Mouse (Mus musculus) limb, embryonic 11.5 days (tissue): ENCODE data around the gene Cnpy3. TPM values are rescaled to one million over a fixed set of nuclear protein-coding genes. Genes with fewer than 3 reads are reported as not detected.

ENCODE experiments used
- ATAC-seq: fragments of 200-750 bp; cut with Nextera tagmentation; 2 replicates; pipeline ENCODE4 v1.8.0; 2017; ENCODE audit warnings: low read depth; ENCODE audit not compliant: insufficient number of reproducible peaks, low FRiP score, low TSS enrichment
- DNase-seq: peaks from one replicate; pipeline ENCODE4 v3.0.0-alpha.2; 2015; ENCODE audit warnings: low spot score
- H3K27ac ChIP-seq: fragments of 300-500 bp; sonication (generic); replicated peaks from 2 replicates; pipeline ENCODE4 v1.5.1; 2014; ENCODE audit warnings: low read depth, mild to moderate bottlenecking, low read length
- H3K27me3 ChIP-seq: fragments of 300-500 bp; sonication (generic); 2 replicates; pipeline ENCODE4 v1.6.1; 2014; ENCODE audit warnings: mild to moderate bottlenecking, low read length, mixed read lengths; ENCODE audit not compliant: control insufficient read depth, insufficient read depth
- H3K36me3 ChIP-seq: fragments of 300-500 bp; sonication (generic); 2 replicates; pipeline ENCODE4 v1.6.1; 2014; ENCODE audit warnings: mild to moderate bottlenecking, low read length, moderate library complexity, mixed read lengths; ENCODE audit not compliant: control insufficient read depth, insufficient read depth
- H3K4me1 ChIP-seq: fragments of 300-500 bp; sonication (generic); 2 replicates; pipeline ENCODE4 v1.6.1; 2014; ENCODE audit warnings: low read length, mixed read lengths; ENCODE audit not compliant: control insufficient read depth, insufficient read depth
- H3K4me2 ChIP-seq: fragments of 300-500 bp; sonication (generic); 2 replicates; pipeline ENCODE4 v1.6.1; 2014; ENCODE audit warnings: low read depth, mild to moderate bottlenecking, moderate library complexity; ENCODE audit not compliant: severe bottlenecking
- H3K4me3 ChIP-seq: fragments of 300-500 bp; sonication (generic); 2 replicates; pipeline ENCODE4 v1.5.1; 2014; ENCODE audit warnings: low read depth, low read length
- H3K9ac ChIP-seq: fragments of 300-500 bp; sonication (generic); 2 replicates; pipeline ENCODE4 v1.6.1; 2014; ENCODE audit warnings: mild to moderate bottlenecking, low read length
- H3K9me3 ChIP-seq: fragments of 300-500 bp; sonication (generic); 2 replicates; pipeline ENCODE4 v1.6.1; 2016; ENCODE audit warnings: low read length; ENCODE audit not compliant: control insufficient read depth
- WGBS: fragments of 180-500 bp; shearing (Covaris S2); extraction: QIAGEN DNeasy Blood & Tissue Kit; methylation state at CpG from one replicate; pipeline ENCODE4 v1.1.7; 2014; 5-methylcytosine and 5-hydroxymethylcytosine counted together
- polyA plus RNA-seq: library from polyadenylated mRNA; unstranded; fragments of >200 nt; fragmentation: Nextera tagmentation; extraction: Ambion mirVana; gene quantifications from 2 replicates; pipeline ENCODE4 v1.2.1, GENCODE M21; 2014

Gene Cnpy3
- polyA plus RNA-seq, 1 experiment from 2014 or later: 49.1 TPM

DNA sequence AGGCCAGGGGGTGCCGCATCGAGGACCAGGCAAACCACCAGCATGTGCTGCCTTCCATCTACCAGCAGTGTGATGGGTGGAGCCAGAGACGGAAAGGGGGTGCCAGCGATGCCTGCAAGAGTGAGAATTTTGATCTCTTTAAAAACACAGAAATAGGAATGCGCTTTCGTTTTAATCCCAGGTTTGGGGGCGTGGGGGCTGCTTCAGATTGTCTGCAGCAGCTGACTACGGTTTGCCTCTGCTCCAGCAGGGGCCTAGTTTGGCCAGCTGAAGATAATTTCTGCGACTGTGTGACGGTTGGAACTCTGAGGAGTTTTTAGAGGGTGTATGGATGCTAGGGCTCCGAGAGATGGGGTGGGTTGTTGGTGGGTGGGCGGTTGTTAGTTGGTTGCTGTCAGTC lies 6.7 kb upstream of the Cnpy3 start:
- H3K9me3 ChIP-seq: no peaks in the 10 kb centered on the region
- DNase-seq (no peak), ATAC-seq (no peak)
- no peak overlapping the region for H3K27ac ChIP-seq
- no peak overlapping the region for H3K9ac ChIP-seq
- no peak overlapping the region for H3K4me3 ChIP-seq
- H3K4me2 ChIP-seq: no peak overlapping the region
- no peaks in the 10 kb centered on the region for H3K4me1 ChIP-seq
- WGBS: 84% methylated on average over 12 of the region's 12 CpGs
- H3K36me3 ChIP-seq: no peaks in the 10 kb centered on the region
- H3K27me3 ChIP-seq: no peaks in the 10 kb centered on the region

DNA sequence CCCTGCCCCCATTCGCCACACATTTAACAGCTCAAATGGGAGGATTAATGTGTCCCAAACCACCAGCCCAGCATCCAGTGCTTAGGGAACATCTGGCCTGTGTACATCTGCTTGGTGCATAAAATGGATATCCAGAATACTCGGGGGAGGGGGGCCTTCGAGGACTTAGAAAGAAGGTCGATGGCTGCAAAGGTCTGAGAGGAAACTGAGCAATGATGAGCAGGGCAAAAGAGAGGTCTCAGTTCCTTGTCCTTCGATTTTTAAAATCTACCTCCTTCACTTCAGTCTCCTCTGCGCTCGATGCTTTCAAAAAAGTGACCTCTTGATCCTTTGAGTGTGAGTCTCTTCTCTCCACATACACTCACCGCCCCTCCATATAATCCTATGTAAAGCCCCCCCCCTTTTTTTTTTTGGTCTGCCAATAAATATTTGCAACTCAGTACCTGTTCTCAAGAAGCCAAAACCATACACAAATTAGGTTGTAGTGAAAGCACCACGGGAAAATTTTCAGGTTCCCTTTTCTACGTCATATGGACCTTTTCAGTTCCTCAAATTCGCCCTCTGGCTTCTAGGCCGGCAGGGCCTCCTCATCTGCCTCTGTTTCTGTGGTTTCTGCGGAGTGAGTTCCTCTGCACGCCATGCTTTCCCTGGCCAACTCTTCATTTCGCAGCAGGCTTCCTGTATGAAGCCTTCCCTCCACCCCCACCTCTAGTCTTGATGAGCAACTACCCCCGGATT lies 789 bp downstream of the Cnpy3 start:
- WGBS: 28% methylated on average over 16 of the region's 16 CpGs
- H3K36me3 ChIP-seq: no peaks in the 10 kb centered on the region; the same call in 1 of the 2 replicates
- H3K4me3 ChIP-seq: peak overlapping the region; percentile 55
- ATAC-seq: no peak
- H3K27ac ChIP-seq: peak overlapping the region; percentile 44
- DNase-seq: no peak
- H3K4me2 ChIP-seq: peak overlapping the region; percentile 68
- H3K27me3 ChIP-seq: no peaks in the 10 kb centered on the region
- no peaks in the 10 kb centered on the region; the same call in 1 of the 2 replicates for H3K9me3 ChIP-seq
- peak overlapping the region; percentile 67 for H3K9ac ChIP-seq
- peaks cover 4% of the 10 kb centered on the region for H3K4me1 ChIP-seq

DNA sequence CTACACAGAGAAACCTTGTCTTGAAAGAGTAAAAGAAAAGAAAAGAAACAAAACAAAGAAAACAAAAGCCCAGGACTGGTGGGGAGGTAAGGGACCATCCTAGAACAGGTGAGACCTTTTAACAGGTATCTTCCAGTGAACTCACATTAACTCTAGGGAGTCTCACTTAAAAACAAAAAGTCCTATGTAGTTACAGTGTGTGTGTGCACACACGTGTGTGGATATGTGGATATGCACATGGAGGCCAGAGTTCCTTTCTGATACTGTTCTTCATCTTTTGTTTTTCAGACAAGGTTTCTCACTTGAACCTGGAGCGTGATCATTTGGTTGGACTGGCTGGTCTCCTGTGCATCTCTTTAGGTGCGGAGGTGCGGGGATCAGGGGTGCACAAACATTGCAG lies 1.4 kb downstream of the Cnpy3 start:
- Histone ChIP-seq H3K4me2 (peak overlapping the region; percentile 68), H3K27ac (no peak overlapping the region), H3K4me3 (no peak overlapping the region), H3K4me1 (peaks cover 4% of the 10 kb centered on the region), H3K9me3 (no peaks in the 10 kb centered on the region; the same call in 1 of the 2 replicates), H3K27me3 (no peaks in the 10 kb centered on the region), H3K9ac (no peak overlapping the region; the same call in 1 of the 2 replicates), H3K36me3 (peaks cover under 1% of the 10 kb centered on the region; the same call in 1 of the 2 replicates)
- ATAC-seq: no peak
- WGBS: 96% methylated on average over 4 of the region's 4 CpGs
- DNase-seq: no peak

DNA sequence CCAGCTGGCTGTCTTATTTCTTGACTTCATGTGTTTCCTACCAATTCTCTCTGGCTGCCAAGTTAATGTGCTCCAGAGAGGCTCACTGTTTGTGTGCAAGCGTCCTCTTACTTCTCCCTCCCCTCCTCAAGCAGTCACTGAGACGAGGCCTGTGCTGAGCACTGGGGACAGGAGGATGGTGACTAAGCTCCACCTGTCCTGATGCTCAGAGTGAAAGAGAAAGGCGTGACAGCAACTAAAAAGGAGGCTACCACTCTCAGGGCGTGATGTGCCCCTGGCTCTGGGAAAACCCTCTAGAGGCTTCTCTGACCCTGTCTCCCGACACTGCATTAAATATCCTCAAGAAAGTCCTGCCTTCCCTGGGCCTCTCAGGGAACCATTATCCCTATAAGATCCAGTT lies 2.7 kb downstream of the Cnpy3 start:
- Histone ChIP-seq H3K27ac (no peak overlapping the region), H3K4me3 (no peak overlapping the region), H3K4me1 (peaks cover 4% of the 10 kb centered on the region), H3K9ac (no peak overlapping the region), H3K4me2 (no peak overlapping the region), H3K27me3 (no peaks in the 10 kb centered on the region), H3K36me3 (peaks cover 2% of the 10 kb centered on the region; the same call in 1 of the 2 replicates), H3K9me3 (no peaks in the 10 kb centered on the region; the same call in 1 of the 2 replicates)
- no peak for DNase-seq
- WGBS: 91% methylated on average over 5 of the region's 5 CpGs
- ATAC-seq: no peak

DNA sequence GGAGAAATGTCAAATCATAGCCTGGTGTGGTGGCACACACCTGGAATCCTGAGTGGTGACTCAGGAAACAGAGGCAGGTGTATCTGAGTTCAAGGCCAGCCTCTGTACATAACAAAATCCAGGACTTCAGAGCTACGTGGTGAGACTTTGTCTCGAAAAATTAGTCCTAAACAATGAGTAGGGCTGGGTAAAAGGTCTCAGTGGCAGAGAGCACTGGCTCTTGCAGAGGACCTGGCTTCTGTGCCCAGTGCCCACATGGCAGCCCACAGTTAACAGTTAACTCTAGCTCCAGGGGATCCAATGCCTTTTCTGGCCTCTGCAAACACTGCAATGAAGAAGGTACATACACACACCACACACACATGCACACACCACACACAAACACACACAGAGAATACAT lies 4.2 kb downstream of the Cnpy3 start:
- no peak for DNase-seq
- Histone ChIP-seq H3K4me1 (peaks cover 4% of the 10 kb centered on the region), H3K9ac (no peak overlapping the region), H3K4me3 (no peak overlapping the region), H3K9me3 (no peaks in the 10 kb centered on the region; the same call in 1 of the 2 replicates), H3K27me3 (no peaks in the 10 kb centered on the region), H3K36me3 (peaks cover 2% of the 10 kb centered on the region; the same call in 1 of the 2 replicates), H3K27ac (no peak overlapping the region), H3K4me2 (no peak overlapping the region)
- 93% methylated on average over 2 of the region's 2 CpGs for WGBS
- no peak for ATAC-seq

DNA sequence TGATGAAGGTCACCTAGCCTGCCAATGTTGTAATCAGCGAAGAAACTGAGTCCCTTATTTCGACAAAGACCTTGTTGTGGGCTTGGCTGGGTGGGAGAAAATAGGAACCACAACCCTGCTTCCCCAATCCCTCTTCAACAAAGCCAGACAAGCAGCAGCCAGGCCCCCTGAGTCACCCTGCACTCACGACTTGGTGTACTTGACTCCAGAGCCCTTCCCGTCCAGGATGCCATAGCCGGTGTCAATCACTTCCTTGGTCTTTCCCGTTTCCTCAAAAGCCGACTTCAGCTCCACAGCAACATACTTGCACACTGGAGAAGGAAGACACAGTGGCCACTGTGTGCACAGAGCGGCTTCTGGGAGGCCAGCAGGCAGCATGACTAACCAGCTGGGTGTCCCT lies 4.8 kb downstream of the Cnpy3 start:
- no peak overlapping the region for H3K4me2 ChIP-seq
- ATAC-seq: no peak
- WGBS: 85% methylated on average over 8 of the region's 8 CpGs

DNA sequence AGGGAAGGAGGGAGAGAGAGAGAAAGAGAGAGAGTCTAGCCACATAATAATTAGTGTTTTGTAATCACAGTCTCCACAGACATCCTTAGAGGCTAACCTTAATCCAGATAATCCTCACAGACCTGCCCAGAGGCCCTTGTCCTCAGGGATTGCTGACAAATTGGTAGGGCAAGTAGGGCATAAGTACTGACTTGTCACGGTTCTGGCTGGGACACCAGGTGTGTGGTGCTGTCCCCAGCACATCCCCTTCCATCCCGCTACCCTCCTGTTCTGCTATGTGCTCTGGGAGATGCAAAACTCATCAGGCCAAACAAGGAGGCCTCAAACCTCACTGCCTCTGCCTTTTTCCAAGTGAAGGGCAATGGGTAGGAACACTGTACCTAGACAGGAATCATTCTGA lies 6.5 kb downstream of the Cnpy3 start:
- Histone ChIP-seq H3K4me3 (no peak overlapping the region), H3K9ac (no peak overlapping the region), H3K9me3 (no peaks in the 10 kb centered on the region; the same call in 1 of the 2 replicates), H3K27ac (no peak overlapping the region), H3K4me1 (no peaks in the 10 kb centered on the region), H3K4me2 (no peak overlapping the region), H3K27me3 (no peaks in the 10 kb centered on the region), H3K36me3 (peaks cover 2% of the 10 kb centered on the region; the same call in 1 of the 2 replicates)
- DNase-seq (no peak), ATAC-seq (no peak)
- 75% methylated on average over 2 of the region's 2 CpGs for WGBS

More for the DNA sequence above, 4.8 kb downstream of the Cnpy3 start:
- Histone ChIP-seq H3K9me3 (no peaks in the 10 kb centered on the region; the same call in 1 of the 2 replicates), H3K27ac (no peak overlapping the region), H3K36me3 (peaks cover 2% of the 10 kb centered on the region; the same call in 1 of the 2 replicates), H3K9ac (no peak overlapping the region), H3K4me3 (no peak overlapping the region), H3K27me3 (no peaks in the 10 kb centered on the region), H3K4me1 (peaks cover 4% of the 10 kb centered on the region)
- no peak for DNase-seq

DNA sequence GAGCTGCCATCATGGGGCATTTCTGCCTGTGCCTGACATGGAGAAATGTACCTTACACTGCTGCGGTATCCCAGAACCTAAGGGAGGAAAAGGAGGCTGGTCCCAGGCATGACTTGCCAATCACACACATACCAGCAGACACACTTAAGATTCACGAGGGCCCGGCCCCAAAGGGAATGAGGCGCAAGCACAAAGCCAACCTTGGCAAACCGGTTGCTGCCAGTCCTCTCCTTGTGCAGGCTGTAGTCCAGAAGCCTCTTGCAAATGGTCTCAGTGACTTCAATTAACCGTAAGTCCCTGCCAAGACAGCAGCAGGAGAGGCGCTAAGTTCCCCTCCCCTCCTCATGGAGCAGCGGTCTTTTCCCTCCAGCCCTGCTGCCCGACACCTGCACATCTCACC lies 9.0 kb downstream of the Cnpy3 start:
- H3K9me3 ChIP-seq: no peaks in the 10 kb centered on the region
- H3K27me3 ChIP-seq: no peaks in the 10 kb centered on the region
- no peak overlapping the region for H3K27ac ChIP-seq
- H3K4me1 ChIP-seq: no peaks in the 10 kb centered on the region
- H3K36me3 ChIP-seq: peaks cover 2% of the 10 kb centered on the region; the same call in 1 of the 2 replicates
- DNase-seq: no peak
- H3K4me2 ChIP-seq: no peak overlapping the region
- no peak for ATAC-seq
- WGBS: 88% methylated on average over 9 of the region's 9 CpGs
- H3K9ac ChIP-seq: no peak overlapping the region
- H3K4me3 ChIP-seq: no peak overlapping the region
